Mouse (Mus musculus) cerebellum, adult 8-10 months (tissue): Measurements from ENCODE around the gene Olfr2.
"Not testable (repeated sequence)": the region's sequence is repeated elsewhere in the genome, so short reads cannot be mapped to it uniquely, and the experiment has no call there.

ENCODE experiments used
- DNase-seq: peaks from one replicate; pipeline ENCODE4 v3.0.0; 2022

The Olfr2 gene

DNA sequence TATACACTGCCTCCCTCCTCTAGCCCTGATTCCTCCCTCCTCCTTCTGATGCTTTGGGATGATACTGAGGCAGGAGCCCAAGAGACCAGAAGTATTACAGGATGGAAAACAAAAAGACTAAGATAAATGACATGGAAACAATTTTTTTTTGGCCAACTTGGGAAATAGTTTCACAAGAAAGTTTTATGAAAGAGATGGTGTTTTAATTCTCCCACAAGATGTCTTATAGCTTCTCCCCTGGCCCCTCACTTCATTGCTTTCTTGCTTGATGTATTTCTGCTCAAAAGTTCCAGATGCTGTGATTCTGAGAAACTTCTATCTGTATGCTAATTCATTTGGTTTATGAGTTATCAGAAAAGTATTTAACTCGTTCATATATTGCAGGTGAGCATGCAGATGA, at the start of gene Olfr2:
Olfr2 (minus strand) TSS at position 101 of the 400 bp plus-strand sequence.
- DNase-seq: no peak

DNA sequence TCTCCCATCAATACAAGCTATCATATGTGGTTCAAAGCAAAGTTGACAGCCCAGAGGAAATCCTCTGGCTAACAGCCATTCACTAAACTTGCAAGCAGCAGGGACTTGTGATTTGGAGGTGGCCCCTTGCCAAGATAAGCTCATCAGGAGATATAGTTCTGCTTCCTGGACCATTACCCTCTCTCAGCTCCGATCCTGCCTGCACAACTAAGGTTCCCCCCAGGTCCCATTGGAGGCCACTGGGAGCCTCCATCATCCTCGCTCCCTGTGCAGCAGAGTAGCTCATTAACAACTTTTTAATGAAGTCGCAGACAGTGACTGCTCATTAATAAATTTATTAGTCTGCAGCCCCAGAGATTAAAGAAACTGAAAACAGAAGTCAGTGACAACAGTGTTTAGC, 41.7 kb upstream of the Olfr2 start:
- DNase-seq: no peak

DNA sequence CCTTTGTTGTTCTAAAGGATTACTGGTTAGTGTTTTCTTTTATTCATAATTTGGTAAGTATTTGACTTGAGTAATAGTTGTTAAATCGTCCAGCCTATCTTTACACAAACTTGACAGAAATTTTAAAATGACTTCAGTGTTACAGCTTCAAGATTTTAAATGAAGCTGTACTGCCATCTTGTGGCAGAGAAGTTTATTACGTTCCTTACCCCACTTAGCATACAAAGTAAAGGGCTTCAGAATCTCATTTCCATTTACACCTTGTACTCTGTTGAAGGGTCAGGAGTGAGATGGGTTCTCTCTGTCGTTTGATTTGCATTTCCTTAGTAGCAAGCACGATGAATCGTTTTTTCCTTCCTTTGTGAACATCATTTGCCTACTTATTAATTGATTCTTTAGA, 40.0 kb upstream of the Olfr2 start:
- DNase-seq: peak; percentile 13

DNA sequence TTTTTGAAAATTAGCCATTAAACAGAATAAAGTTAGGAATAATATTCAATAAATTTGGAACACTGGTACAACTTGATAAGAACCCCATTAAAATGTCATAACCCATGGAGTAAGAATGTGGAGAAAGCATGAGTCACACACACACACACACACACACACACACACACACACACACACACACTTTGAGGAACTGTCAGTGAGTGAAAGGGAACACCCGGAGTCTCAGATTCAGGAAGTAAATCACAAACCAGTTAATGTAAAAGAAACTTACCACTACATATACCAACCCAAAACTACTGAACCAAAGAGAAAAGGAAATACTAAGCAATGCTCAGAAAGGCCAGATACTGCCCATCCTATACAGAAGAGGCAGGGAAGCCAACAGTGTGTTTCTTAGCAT, 38.5 kb upstream of the Olfr2 start:
- no peak for DNase-seq

DNA sequence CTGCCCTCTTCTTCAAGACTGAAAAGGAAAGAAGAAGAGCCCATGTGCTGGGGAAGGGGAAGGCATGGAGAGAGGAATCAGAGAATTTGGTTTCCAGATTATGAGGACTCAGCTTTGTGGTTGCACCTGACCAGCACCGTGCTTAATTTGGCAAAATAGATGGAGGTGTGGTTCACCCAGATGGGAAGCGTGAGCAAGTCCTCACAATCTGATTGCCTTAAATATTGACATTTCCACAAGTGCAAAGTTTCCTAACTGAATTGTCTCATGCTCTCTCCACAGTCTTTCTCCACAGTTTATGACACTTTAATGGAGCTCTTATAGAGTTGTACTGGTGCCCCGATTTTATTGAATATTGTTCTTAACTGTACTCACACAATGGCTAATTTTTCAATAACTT, 37.3 kb upstream of the Olfr2 start:
- DNase-seq: no peak

DNA sequence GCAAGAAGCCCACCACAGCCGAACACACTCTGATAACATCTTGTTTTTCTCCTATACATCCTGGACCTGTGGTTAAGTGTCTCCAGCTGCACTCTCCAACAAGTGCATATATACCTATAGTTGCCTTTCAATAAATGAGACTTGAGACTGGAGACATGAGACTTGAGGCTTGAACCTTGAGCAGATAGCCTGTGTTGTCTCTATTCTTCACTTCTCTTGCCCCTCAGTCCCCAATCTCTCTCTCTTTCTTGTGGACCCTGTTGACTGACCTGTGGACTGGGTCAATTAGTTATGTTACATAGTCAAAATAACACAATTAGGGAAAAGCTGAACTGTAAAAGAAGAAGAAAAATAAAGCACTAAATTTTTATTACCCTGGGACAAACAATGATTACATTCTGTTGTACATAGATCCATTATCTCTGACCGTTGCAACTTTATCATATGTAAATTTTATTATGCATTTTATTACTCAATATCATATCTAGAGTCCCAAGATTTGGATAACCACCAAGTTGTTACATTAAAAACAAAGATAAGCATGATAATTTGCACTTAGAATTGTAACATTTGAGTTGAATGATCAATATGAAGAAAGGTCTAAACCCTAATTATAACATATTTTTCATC, 34.2 kb upstream of the Olfr2 start:
- no peak for DNase-seq

DNA sequence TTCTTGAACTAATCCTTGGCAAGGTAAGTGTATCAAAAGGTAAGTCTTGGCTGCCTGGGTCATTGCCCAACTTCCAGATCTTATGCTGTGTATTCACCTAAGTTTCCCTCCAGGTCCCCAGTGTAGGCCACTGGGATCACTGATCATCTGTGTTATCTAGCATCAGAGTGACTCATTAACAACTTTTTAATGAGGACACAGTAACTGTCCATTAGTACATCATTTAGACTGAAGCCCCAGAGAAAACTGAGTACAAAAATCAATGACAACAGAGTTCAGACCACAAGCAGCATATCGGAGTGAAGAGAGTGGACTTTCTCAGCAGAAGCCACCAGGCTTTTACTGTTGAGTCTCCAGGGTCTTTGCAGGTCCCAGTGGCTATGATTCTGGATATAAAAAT, 25.0 kb upstream of the Olfr2 start, which contains the start of gene Olfr713:
Olfr713 (plus strand) TSS at position 301 of the 400 bp plus-strand sequence.
- no peak for DNase-seq

DNA sequence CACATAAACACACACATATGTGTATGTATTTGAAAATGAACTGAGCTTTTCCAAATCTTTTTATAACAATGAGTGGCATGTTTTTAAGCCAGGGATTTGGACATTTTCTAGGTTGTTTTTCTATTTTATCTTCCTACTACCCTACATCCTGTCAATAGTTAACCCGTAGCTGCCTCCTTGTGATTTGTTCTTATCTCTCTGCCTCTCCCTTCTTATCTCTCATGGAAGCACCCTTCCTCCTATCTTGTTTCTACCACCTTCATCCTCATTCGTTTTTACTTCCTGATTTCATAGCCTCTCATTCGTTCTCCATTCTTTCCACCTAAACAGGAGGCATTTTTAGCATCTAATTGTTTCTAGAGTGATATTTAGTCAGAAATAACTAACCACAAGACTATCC, 1.7 kb downstream of the Olfr2 start:
- DNase-seq: no peak

DNA sequence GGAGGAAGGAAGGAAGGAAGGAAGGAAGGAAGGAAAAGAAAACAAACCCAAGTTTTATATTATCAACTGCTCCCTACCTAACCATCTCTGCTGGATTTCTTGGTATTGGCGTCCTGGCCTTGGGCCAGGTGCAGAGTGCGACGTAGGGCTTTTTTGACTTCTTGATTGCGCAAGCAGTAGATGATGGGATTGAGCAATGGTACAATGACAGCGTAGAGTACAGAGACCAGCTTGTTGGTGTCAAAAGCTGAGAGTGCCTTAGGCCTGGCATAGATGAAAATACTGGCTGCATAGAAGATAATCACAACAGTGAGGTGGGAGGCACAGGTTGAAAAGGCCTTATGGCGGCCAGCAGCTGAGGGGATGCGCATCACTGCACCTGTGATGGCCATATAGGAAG, 5.1 kb downstream of the Olfr2 start:
- DNase-seq: no peak

DNA sequence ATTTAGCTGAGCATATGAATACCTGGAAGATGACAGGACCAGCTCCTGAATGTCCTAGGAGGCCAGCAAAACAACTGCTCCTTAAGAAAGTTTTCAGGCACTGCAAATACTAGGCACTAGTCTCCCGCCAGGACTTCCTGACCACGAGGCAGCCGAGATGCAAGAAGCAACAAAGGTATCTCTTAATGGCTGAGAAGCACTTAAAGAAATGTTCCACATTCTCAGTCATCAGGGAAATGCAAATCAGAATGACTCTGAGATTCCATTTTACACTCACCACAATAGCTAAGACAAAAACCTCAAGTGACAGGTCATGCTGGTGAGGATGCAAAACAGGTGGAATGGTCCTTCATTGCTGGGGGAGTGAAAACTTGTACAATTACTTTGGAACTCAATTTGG, 20.6 kb downstream of the Olfr2 start:
- no peak for DNase-seq

DNA sequence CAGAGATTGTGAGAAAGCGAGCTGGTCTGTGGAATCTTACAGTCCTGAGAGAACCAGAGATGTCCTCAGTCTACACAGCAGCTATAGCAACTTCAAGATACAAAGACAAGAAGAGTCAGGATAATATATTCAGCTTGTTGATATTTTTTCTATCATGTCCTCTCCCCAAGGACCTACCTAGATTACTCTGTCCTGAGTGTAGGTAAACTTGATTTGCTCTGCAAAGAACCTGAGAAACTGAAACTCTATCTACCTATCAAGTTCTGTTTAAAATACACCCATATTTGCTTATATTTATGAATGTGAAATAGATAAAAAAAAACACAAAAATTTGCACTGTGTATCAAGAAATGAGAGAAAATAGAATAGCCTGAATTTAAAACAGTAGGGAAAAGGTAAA, 30.5 kb downstream of the Olfr2 start, which contains the start of gene Olfr711:
Olfr711 (minus strand) TSS at position 101 of the 400 bp plus-strand sequence.
- DNase-seq: no peak

DNA sequence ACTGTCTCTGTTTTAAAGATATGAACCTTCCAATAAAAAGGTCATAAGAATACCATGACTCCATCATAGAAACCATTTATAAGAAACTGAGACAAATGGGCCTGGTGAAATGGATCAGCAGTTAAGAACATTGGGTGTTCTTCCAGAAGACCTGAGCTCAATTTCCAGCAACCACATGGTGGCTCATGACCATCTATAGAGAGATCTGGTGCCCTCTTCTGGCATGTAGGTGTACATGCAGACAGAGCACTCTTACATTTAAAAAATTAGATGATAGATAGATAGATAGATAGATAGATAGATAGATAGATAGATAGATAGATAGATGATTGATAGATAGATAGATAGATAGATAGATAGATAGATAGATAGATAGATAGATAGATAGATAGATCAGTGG, 38.4 kb downstream of the Olfr2 start:
- not testable (repeated sequence) for DNase-seq

DNA sequence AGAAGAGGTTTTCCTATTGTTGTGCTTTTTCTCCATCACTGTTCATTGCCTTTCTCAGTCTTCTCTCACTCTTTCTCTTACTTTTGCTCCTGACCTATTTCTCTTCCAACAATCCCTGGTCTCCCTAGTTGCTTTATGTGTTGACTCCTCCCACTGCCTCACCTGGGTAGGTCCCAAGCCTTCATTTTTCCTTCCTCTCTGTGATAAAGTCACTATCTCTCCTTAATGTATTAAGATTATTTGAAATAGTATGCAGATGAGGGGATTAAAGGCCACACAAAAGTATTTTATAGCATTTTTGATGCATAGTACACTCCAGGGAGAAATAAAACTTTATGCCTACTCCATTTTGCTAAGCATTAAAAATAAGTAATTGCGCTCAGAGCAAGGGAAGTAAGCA, 42.0 kb downstream of the Olfr2 start, which contains the start of gene Olfr6:
Olfr6 (minus strand) TSS at position 101 of the 400 bp plus-strand sequence.
- no peak for DNase-seq

DNA sequence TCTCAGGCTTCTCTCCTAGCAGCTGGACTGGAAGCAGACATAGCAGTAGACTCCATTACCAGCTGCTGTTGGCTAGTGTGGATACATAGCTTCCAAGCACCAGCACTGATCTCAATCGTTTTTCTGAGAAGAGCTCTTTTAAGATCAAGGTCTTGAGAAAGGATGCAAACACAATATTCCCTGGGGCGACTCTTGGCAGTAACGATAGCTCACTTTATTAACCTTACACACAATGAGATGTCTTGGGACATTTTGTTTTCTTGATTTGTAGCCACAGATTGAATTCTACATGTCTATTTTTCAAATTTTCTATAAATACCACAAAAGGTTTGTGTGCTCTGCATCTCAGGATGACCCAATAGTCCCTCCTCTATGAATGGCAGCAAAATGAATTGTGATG, 57.7 kb downstream of the Olfr2 start, which contains the start of gene Olfr710:
Olfr710 (minus strand) TSS at position 101 of the 400 bp plus-strand sequence.
- no peak for DNase-seq
